Mouse (Mus musculus) T-helper 2 cell (primary cell): ENCODE data around the gene Hist1h2bc.

Source experiments
- in situ Hi-C: fragments of 300-600 bp; cut with MboI, MseI; formaldehyde crosslinking; loops from one replicate; pipeline ENCODE4 v1.15.1; 2025; ENCODE audit warnings: high pct_unique_total_duplicates

Gene Hist1h2bc

DNA sequence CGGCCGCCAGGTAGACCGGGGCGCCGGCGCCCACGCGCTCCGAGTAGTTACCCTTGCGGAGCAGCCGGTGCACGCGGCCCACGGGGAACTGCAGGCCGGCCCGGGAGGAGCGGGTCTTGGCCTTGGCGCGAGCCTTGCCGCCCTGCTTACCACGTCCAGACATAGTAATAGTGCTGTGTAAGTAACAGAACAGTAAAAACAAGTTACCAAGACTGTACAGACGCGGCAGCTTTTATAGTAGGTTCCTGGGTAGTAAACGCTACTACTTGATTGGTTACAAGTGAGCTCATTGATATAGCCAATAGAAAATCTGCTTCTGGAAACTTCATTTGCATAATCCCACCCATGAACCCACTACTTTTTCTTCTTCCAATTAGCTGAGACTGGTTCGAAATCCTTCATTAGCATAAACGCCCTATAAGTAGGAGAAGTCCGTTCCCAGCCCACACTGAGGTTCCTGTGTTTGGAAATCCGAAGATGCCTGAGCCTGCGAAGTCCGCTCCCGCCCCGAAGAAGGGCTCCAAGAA lies at the start of gene Hist1h2bc, which contains the start of gene Hist1h2ac:
Gene Hist1h2bc, plus strand, starts transcription at position 445 of the 527 bp plus-strand sequence.
Gene Hist1h2ac, minus strand, starts transcription at position 194 of the 527 bp plus-strand sequence.
- in situ Hi-C loops = loop anchor here (5.0 kb wide), 2 partner anchors 57 to 1967 kb away; partner anchors contain the start of genes Hist1h2ai, Hist1h2bl and Hist1h3h

DNA sequence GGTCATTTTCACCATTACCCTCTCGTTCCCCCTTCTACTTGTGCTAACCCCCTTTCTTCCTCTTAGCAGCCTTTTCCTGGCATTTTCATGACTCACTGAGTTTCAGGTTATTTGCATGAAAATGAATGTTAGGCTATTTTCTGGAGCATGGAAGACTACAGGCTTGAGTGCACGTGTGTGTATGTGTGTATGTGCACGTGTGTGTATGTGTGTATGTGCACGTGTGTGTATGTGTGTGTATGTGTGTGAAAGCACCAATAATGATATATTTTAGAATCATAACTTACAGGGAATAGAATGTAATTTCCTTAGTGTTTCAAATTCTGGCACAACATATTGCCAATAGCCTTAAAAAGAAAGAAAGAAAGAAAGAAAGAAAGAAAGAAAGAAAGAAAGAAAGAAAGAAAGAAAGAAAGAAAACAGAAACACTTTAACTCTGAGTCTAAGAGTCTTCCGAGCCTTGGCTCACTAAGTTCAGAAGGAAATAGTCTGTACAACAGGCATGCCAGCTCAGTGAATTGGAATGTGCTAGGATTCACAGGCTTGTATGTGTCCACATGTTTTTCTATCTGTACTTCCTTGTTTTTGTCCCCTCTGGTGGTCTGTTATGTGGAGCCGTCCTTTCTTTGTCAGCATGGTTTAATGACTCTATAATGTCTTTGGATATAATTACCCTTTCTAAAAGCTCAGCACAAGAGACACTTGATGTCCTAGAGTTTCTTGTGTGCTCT lies 24.2 kb upstream of the Hist1h2bc start:
- in situ Hi-C loops = loop anchor here (5.0 kb wide), 1 partner anchor 292 kb away; no protein-coding TSS in a partner anchor

DNA sequence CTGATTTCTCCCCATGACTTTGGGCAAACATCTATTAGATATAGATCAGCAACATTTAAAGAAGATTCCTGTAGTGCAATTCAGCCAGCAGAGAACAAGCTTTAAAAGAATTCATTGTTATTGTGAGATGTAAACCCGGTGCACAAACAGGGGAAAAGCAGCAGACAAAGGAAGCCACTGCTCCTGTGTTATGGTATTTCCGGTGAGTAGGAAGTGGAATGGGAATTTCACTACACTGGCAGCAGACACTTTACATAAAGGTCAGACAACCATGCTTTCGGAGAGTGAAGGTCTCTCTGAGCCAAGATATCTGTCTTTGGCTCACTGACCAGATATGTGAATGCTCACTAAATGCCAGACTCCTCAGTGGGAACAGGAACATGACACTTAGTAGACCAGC lies 21.5 kb upstream of the Hist1h2bc start:
- in situ Hi-C loops = loop anchor here (5.0 kb wide), 1 partner anchor 290 kb away; no protein-coding TSS in a partner anchor

DNA sequence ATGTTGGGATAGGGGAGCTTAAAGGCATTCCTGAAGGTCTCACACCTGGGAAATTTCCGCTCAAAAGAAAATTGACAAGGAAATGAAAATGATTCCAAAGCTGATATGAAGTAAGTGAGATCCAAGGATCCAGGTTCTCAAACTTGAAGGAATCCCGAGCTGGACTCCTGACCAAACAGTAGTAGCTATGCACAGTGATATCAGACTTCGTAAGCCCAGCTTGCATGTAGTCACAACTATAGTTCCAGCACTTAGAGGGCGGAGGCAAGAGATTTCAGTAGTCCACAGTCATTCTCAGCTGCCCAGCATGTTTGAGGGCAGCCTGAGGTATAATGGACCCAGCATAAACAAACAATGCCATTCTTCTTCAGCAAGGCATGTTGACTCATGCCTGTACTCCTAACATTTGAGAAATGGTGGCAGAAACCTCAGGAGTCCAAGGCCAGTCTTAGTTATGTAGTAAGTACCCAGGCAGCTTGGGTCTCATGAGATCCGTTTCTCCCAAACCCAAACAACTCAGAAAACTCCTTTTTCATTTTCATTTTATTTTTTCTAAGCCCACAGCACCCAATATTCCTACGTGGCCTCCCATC lies 1.9 kb upstream of the Hist1h2bc start:
- in situ Hi-C loops = loop anchor here (5.0 kb wide), 2 partner anchors 55 to 1965 kb away; partner anchors contain the start of genes Hist1h2ai, Hist1h2bl and Hist1h3h

DNA sequence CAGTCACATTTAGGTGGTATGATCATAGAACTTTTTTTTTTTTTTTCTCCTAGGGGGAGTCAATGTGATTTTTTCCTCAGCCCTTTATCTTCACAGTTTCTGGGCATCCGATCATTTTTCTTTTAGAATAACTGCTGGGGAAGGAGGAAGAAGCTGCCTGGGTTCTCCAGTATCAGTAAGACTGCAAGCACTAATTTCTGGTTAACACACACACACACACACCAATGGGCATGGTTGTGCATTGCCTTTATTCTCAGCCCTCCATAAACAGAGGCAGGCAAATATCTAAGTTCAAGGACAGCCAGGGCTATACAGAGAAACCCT lies 1.4 kb upstream of the Hist1h2bc start:
- in situ Hi-C loops = loop anchor here (5.0 kb wide), 2 partner anchors 55 to 1965 kb away; partner anchors contain the start of genes Hist1h2ai, Hist1h2bl and Hist1h3h

DNA sequence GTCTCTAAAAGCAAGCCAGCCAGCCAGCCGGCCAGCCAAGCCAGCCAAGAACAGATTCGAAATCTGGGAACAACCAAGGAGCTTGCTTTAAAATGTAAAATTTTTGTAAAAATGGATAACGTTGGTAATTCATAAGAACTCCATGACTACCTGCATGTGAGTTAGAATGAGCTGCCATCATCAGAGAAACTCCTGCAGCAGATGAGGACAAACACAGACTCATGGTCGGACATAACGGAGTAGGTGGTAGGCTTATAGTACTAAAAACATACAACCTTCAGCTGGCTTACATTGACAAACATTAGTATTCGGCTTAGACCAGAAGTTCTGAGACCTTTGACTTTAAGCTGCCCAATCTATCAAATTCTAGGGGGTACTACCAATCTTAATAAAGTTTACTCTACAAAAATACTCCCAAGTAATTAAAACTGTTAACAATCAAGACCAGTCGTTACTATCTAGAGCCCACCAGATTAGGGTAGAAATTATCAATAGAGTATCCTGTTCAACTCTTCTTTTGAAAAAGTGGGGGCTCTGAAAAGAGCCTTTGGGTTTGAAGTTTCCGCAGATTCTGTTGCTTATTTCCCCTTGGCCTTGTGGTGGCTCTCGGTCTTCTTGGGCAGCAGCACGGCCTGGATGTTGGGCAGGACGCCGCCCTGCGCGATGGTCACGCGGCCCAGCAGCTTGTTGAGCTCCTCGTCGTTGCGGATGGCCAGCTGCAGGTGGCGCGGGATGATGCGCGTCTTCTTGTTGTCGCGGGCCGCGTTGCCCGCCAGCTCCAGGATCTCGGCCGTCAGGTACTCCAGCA lies 848 bp upstream of the Hist1h2bc start:
- in situ Hi-C loops = loop anchor here (5.0 kb wide), 2 partner anchors 56 to 1966 kb away; partner anchors contain the start of genes Hist1h2ai, Hist1h2bl and Hist1h3h

DNA sequence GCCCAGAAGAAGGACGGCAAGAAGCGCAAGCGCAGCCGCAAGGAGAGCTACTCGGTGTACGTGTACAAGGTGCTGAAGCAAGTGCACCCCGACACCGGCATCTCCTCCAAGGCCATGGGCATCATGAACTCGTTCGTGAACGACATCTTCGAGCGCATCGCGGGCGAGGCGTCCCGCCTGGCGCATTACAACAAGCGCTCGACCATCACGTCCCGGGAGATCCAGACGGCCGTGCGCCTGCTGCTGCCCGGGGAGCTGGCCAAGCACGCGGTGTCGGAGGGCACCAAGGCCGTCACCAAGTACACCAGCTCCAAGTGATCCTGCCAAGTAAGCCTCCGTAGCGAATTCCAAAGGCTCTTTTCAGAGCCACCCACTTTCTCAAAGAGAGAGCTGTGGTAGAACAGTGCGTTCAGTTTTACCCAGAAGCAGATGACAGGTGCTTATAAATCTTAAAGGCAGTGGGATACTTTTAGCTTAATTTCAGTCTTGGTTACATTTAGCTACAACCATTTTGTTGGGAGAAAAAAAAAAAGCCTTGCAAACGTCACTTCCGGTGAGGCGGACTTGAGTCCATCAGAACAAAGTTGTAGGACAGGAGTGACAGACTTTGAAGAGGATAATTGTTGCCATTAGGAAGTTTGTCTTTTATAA lies 421 bp downstream of the Hist1h2bc start:
- in situ Hi-C loops = loop anchor here (5.0 kb wide), 2 partner anchors 57 to 1967 kb away; partner anchors contain the start of genes Hist1h2ai, Hist1h2bl and Hist1h3h

DNA sequence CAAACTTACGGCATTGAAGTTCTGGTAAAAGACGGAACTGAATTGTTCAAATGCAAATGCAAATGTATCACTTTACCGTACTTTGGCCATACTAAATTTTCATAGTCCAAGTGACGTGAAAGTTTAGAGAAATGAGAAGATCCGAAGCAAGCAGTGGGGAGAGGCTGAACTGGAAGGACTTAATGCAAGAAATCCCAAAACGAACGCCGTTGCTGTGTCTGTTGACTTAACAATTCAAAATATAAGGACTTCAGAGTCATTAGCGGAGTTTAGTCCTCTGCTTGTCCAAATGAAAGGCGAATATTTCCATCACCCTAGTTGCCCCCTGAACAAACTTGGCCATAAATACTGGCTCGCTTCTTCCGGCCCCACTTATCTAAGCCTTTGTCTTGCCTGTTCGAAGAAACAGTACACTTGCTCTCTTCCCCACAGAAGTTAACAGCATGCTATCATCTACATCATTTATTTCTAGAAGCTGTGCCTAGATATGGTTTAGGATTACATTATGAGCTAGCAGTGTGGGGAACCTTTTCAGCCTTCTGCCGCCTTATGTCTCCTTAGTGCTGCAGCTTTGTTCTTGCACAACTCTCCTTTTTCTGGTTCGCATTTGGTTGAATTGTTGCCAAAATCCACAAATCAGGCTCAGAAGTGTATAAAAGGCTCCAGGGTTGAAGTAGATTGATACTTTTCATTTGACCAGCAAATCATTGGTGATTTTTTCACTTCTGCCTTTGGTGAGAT lies 1.3 kb downstream of the Hist1h2bc start:
- in situ Hi-C loops = no loop called here

DNA sequence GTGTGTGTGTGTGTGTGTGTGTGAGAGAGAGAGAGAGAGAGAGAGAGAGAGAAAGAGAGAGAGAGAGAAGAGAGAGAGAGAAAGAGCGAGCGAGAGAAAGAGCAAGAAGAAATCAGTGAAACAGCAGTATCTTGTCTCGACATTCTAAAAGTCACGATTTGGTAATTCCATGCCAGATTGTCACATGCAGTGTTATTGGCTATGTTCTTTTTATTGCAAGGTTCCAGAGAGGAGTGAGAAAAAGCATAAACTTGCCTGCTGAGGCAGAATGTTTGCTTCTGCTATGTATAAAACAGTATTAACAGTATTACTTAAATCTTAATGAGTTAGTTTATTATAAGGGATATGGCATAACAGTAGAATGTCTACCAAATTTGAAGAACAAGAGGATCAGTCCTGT lies 2.0 kb downstream of the Hist1h2bc start:
- in situ Hi-C loops = no loop called here

DNA sequence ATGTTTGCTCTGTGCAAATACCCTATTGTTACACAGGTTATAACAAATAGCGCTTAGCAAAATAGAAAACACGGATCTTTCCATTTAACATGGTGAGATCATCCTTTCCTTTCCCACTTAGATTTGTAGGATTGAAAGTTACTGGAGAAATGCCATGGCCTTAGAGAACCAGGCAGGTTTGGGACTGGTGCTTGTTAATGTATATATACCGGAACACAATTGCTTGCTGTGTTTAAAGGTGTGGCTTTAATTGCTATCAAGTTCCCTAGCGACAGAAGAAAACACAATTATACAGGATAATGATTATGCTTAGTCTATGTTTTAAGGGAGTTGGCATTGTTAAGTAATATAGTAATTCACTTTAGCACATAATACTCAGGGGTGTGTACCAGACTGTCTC lies 3.2 kb downstream of the Hist1h2bc start:
- in situ Hi-C loops = no loop called here

DNA sequence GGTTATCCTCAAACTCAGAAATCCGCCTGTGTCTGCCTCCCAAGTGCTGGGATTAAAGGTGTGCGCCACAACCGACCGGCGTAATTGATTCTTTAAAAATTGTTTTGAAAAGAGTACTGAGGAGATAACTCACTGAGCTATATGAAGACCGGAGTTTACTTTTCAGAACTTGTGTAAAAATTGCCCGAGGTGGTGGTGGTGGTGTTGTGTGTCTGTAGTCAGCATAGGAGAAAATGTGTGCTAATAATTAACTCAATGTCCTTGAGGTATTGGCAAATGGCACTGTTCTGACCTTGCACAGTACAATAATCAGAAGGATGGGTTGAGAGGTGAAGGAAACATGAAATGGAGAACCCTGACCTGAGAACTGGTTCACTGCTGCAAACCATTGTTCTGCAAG lies 3.9 kb downstream of the Hist1h2bc start:
- in situ Hi-C loops = no loop called here

DNA sequence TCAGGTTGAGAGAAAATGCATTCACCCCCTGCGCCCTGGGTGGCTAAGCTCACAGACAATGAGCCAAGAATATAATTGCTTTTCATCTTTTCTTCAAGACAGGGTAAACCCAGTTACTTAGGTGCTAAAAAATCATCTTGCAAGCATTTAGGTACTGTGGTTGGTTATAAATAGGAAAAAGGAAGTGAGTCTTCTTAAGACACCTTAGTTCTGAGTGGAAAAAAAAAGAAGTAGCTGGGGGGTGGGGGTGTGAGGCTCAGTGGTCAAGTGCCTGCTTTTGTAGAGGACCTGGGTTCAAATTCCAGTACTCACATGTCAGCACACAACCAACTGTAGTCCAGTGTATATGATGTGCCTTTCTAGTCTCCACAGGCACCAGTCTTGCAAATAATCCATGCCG lies 5.0 kb downstream of the Hist1h2bc start:
- in situ Hi-C loops = no loop called here

DNA sequence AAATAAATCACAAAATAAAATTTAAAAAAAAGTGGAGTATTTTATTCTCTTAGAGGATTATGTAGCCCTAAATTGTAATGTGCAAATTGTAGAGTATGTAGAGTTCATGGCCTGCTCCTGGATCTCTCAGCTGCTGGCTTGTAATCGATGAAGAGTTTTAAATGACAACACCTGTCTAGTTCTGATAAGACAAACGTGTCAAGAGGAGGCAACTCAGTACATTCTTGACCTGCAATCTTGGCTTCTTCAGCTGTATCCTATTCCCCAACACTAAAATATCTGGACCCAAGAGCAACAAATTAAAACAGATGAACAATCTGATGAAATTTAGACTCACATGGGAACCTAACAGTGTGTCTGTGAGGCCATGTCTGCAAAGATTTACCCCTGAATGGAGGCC lies 5.5 kb downstream of the Hist1h2bc start:
- in situ Hi-C loops = no loop called here

DNA sequence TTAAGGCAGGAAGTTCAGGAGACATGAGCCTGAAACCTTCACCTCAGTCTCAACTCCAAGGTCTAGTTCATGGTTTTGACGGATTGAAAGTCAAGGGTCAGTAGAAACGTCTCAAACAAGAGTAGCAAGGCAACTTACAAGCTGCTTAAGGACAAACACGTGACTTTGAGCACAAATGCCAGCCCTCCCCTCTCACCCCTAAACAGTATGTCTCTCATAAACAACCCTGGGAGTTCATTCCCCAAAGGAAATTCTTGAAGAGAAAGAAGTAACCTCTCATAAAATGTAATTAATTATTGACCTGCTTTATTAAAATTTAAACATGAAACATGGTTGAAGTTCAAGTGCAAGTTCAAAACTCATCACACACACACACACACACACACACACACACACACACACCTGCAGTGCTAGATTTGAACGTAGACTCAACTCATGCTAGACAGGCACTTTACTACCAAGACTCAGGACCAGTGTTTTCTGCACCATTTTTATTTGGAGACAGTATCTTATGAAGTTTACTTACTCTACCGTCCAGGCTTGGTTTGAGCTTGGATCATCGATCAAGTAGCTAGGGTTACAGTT lies 9.9 kb downstream of the Hist1h2bc start:
- in situ Hi-C loops = no loop called here

DNA sequence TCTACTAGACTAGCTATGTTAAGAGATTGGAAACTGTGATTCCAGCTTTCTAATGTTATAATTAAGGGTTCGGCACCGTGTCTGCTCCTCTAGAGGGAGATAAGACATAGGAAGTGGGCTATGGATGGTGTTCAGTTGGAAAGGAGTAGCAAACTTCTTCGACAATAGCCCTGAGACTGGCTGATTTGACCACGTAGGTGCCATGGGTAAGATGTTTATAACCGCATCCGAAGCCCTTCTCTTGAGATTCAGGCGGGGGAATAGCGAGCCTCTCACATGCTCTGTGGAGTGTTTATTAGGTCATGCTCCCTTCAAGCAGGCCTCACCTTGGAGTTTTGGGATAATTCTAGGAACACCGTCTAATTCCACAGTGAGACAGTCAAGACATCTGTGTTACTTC lies 11.0 kb downstream of the Hist1h2bc start:
- in situ Hi-C loops = loop anchor here (5.0 kb wide), 1 partner anchor 37 kb away; no protein-coding TSS in a partner anchor

DNA sequence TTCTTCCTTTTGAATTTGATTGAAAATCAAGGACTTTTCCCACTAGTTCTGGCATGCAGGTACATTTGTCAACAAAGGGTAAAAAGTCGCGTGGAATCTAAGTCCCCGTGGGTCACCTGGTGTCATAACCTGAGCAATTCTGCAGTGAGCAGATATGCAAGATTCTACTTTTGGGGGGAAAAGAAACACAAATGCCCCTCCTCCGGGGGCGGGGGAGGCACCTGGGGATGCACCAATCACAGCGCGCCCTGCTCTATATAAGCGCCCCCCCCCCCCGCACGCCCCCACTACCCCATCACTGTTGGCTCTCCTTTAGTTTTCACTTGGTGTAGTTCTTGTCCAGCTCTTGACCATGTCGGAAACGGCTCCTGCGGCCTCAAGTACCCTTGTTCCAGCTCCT lies 11.5 kb downstream of the Hist1h2bc start, which contains the start of gene Hist1h1t:
Gene Hist1h1t, plus strand, starts transcription at position 301 of the 400 bp plus-strand sequence.
- in situ Hi-C loops = loop anchor here (5.0 kb wide), 1 partner anchor 37 kb away; no protein-coding TSS in a partner anchor

DNA sequence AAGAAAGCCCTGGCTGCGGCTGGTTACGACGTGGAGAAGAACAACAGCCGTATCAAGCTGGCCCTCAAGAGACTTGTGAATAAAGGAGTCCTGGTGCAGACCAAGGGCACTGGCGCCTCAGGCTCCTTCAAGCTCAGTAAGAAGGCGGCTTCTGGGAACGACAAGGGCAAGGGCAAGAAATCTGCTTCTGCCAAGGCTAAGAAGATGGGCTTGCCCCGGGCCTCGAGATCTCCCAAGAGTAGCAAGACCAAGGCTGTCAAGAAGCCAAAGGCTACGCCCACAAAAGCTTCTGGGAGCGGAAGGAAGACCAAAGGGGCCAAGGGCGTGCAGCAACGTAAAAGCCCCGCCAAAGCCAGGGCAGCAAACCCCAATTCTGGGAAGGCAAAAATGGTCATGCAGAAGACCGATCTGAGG lies 12.1 kb downstream of the Hist1h2bc start:
- in situ Hi-C loops = loop anchor here (5.0 kb wide), 1 partner anchor 36 kb away; no protein-coding TSS in a partner anchor

DNA sequence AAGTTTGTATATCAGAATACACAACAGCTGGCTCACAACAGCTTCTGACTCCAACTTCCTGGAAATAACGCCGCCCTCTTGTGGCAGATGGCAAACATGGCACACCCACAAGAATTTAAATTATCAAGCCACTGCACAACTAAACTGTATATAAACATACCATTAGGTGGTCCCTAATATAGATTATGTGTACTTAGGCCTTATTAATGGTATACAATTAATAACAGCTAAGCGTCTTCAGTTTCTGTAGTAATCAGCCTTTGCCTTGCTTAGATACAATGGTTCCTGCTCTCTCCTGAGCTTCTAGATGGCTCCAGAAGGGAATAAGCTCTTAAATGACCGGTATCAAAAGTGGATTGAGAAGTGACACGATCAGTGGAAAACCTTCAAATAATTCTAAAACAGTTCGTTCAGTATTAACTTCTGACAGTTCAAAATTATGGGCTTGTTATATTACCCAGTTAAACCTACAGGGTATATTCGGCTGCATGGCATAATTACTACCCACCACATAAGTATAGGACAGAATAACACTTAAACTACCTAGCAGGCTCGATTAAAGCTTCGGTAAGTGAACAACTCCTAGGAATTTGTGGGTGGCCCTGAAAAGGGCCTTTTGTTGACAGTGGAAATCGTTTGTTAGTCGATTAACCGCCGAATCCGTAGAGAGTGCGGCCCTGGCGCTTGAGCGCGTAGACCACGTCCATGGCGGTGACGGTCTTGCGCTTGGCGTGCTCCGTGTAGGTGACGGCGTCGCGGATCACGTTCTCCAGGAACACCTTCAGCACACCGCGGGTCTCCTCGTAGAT lies 13.7 kb downstream of the Hist1h2bc start:
- in situ Hi-C loops = loop anchor here (5.0 kb wide), 1 partner anchor 35 kb away; no protein-coding TSS in a partner anchor

DNA sequence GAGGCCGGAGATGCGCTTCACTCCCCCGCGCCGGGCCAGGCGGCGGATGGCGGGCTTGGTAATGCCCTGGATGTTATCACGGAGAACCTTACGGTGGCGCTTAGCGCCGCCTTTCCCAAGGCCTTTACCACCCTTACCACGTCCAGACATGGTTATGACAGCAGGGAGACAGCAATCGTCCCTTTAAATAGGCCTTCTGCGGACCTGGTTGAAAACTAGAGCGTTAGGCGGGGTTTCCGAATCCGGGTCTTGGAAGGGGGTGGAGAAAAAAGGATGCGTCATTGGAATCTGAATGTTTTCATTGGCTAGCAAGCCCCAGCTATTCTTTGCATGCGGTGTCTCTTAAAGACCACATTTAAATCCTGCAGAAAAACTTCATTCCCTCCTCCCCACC lies 14.3 kb downstream of the Hist1h2bc start, which contains the start of gene Hist1h4c:
Gene Hist1h4c, minus strand, starts transcription at position 155 of the 394 bp plus-strand sequence.
- in situ Hi-C loops = loop anchor here (5.0 kb wide), 1 partner anchor 34 kb away; no protein-coding TSS in a partner anchor
